Mouse (Mus musculus) liver, embryonic 15.5 days (tissue): ENCODE measurements around the gene Mapk1. TPM values are rescaled to one million over a fixed set of nuclear protein-coding genes. Genes with fewer than 3 reads are reported as not detected.

Experiments used
- ATAC-seq: fragments of 200-750 bp; cut with Nextera tagmentation; 2 replicates; pipeline ENCODE4 v1.8.0; 2017; ENCODE audit warnings: moderate number of reproducible peaks, mild to moderate bottlenecking, moderate library complexity; ENCODE audit not compliant: insufficient read depth
- H3K27ac ChIP-seq: fragments of 300-500 bp; sonication (generic); replicated peaks from 2 replicates; pipeline ENCODE4 v1.5.1; 2015; ENCODE audit warnings: mild to moderate bottlenecking, inconsistent platforms
- H3K27me3 ChIP-seq: fragments of 300-500 bp; sonication (generic); 2 replicates; pipeline ENCODE4 v1.6.1; 2015; ENCODE audit warnings: mild to moderate bottlenecking, inconsistent platforms
- H3K36me3 ChIP-seq: fragments of 300-500 bp; sonication (generic); replicated peaks from 2 replicates; pipeline ENCODE4 v1.6.1; 2015; ENCODE audit warnings: moderate library complexity, mild to moderate bottlenecking, inconsistent platforms
- H3K4me1 ChIP-seq: fragments of 300-500 bp; sonication (generic); replicated peaks from 2 replicates; pipeline ENCODE4 v1.6.1; 2015; ENCODE audit warnings: inconsistent platforms
- H3K4me2 ChIP-seq: fragments of 300-500 bp; sonication (generic); 2 replicates; pipeline ENCODE4 v1.6.1; 2015; ENCODE audit warnings: moderate library complexity, mild to moderate bottlenecking, inconsistent platforms
- H3K4me3 ChIP-seq: fragments of 300-500 bp; sonication (generic); replicated peaks from 2 replicates; pipeline ENCODE4 v1.5.1; 2015; ENCODE audit warnings: mild to moderate bottlenecking, inconsistent platforms
- H3K9ac ChIP-seq: fragments of 300-500 bp; sonication (generic); 2 replicates; pipeline ENCODE4 v1.6.1; 2015; ENCODE audit warnings: moderate library complexity, mild to moderate bottlenecking, inconsistent platforms
- H3K9me3 ChIP-seq: fragments of 300-500 bp; sonication (generic); replicated peaks from 2 replicates; pipeline ENCODE4 v1.6.1; 2016; ENCODE audit warnings: inconsistent platforms
- WGBS: fragments of 180-500 bp; shearing (Covaris S2); methylation state at CpG from one replicate; pipeline ENCODE4 v1.1.7; 2015; ENCODE audit warnings: mixed read lengths; ENCODE audit not compliant: insufficient replicate concordance; 5-methylcytosine and 5-hydroxymethylcytosine counted together
- polyA plus RNA-seq: library from polyadenylated mRNA; unstranded; fragments of >200 nt; fragmentation: Nextera tagmentation; extraction: Ambion mirVana; gene quantifications from 2 replicates; pipeline ENCODE4 v1.2.1, GENCODE M21; 2015

Mapk1 gene
- polyA plus RNA-seq, 1 experiment from 2014 or later: 80.3 TPM

DNA sequence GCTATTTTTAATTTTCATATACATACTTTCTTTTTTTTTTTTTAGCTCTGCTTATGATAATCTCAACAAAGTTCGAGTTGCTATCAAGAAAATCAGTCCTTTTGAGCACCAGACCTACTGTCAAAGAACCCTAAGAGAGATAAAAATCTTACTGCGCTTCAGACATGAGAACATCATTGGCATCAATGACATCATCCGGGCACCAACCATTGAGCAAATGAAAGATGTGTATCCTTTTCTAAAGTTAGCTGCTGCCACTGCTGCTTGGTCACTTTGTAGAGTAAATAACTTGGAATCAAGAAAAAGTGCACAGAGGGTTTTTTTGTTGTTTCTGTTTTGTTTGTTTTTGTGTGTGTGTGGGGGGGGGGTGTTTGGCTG is 32.7 kb downstream of the Mapk1 start:
- Histone ChIP-seq H3K4me1 (peaks cover 3% of the 10 kb centered on the region), H3K4me3 (no peak overlapping the region), H3K27ac (no peak overlapping the region), H3K9me3 (no peaks in the 10 kb centered on the region), H3K9ac (no peak overlapping the region), H3K4me2 (no peak overlapping the region), H3K36me3 (peaks cover 40% of the 10 kb centered on the region), H3K27me3 (no peaks in the 10 kb centered on the region)
- WGBS: 71% methylated on average over 3 of the region's 3 CpGs
- ATAC-seq: no peak

DNA sequence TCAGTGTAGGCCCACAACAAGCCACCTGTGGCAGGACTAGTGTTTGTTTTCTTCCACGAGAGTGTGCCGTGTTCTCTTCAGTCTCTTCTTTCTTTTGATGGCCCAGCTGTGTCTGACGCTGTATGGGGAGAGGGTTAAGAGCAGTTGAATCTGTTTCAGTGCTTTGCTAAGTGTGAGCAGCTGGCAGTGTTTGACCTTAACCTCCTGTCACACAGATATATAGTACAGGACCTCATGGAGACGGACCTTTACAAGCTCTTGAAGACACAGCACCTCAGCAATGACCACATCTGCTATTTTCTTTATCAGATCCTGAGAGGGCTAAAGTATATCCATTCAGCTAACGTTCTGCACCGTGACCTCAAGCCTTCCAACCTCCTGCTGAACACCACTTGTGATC is 34.9 kb downstream of the Mapk1 start:
- Histone ChIP-seq H3K36me3 (peaks cover 52% of the 10 kb centered on the region), H3K27me3 (no peaks in the 10 kb centered on the region), H3K4me2 (no peak overlapping the region), H3K27ac (no peak overlapping the region), H3K4me1 (no peaks in the 10 kb centered on the region), H3K9ac (no peak overlapping the region), H3K9me3 (no peaks in the 10 kb centered on the region), H3K4me3 (no peak overlapping the region)
- WGBS: 80% methylated on average over 6 of the region's 6 CpGs
- ATAC-seq: no peak

DNA sequence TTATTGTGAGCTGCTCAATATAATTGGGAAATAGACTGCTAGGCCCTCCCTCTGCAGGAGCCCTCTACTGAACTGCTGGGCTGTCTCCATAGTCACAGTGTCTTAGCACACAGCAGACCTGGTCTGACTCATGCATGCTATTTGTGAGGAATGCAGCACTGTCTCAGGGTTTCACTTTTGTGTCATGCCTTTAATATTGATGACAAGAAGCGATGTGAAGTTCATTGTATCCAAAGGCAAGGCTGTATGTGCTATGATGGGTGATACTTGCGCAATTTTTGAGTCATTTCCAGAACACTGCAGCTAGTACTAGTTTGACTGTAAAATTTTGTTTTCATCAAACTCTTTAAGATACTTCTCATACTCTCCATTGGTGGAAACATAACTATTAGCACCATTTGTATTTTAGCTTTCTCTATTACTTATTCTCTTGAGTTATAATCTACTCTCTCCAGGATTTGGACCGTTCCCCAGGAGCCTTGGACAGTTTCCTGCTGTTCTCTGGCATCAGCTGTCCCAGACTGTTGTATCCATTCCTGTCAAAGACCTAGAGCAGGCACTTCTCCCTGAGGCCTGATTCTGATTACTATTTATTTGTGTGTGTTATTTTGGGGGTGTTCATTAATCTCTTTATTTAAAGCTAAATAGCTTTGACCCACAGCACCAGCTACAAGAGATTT is 41.4 kb downstream of the Mapk1 start:
- Histone ChIP-seq H3K9ac (no peak overlapping the region), H3K27me3 (no peaks in the 10 kb centered on the region), H3K4me1 (no peaks in the 10 kb centered on the region), H3K4me3 (no peak overlapping the region), H3K27ac (no peak overlapping the region), H3K36me3 (peaks cover 76% of the 10 kb centered on the region), H3K4me2 (no peak overlapping the region), H3K9me3 (no peaks in the 10 kb centered on the region)
- ATAC-seq: no peak
- 95% methylated on average over 3 of the region's 3 CpGs for WGBS

DNA sequence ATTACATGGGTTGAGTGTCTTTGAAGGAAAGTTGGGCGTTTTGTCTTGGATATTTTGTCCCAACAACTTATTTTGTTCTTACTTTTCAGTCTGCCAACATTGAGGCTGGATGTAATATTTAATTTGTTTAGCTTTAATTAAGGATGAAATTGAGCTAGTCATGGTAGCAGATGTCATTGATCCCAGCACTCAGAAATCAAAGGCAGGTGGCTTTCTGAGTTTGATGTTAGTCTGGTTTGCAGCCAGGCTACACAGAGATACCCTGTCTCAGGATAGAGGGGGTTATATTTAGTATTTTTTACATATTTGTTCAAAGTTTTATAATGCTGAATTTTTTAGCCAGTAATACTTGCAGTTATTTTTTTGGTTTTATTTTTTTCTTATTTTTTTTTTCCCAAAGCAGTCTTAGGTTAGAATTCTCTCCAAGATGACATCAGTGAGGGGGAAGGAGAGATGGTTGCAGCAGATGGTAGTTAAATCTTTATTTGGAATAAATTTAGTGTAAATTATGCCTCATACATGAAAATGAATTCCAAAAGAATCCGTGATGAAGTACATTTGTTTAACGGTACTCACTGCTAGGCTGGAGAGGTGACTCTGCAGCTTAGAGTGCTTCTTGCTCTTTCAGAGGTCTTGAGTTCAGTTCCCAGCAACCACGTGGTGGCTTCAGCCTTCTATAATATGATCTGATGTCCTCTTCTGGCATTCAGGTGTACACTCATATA is 47.0 kb downstream of the Mapk1 start:
- 84% methylated on average over 4 of the region's 4 CpGs for WGBS
- Histone ChIP-seq H3K27me3 (no peaks in the 10 kb centered on the region), H3K4me3 (no peak overlapping the region), H3K4me2 (no peak overlapping the region), H3K27ac (no peak overlapping the region), H3K9ac (no peak overlapping the region), H3K9me3 (no peaks in the 10 kb centered on the region), H3K4me1 (no peaks in the 10 kb centered on the region), H3K36me3 (peaks cover 82% of the 10 kb centered on the region)
- no peak for ATAC-seq

DNA sequence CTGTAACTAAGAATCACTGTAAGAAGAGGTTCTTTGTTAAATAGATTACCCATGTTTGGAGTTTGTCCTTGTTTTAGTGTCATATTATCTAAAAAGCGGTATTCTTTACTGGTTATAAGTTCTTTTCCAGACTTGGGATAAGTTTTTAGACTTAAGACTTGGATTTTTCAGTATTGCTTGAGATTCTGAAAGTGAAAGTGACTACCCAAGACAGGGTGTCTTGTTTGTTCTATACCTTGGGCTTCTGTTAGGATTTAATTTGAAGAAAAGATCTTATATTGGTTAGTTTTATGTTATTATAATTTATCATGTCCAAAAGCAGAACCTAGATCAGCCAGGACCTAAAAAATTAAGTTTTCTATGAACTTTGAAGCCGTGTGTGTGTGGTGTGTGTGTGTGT is 50.6 kb downstream of the Mapk1 start:
- Histone ChIP-seq H3K27me3 (no peaks in the 10 kb centered on the region), H3K27ac (no peak overlapping the region), H3K36me3 (peaks cover 85% of the 10 kb centered on the region), H3K9ac (no peak overlapping the region), H3K4me2 (no peak overlapping the region), H3K9me3 (no peaks in the 10 kb centered on the region), H3K4me1 (no peaks in the 10 kb centered on the region), H3K4me3 (no peak overlapping the region)
- no peak for ATAC-seq
- WGBS: 86% methylated on average over 2 of the region's 2 CpGs

DNA sequence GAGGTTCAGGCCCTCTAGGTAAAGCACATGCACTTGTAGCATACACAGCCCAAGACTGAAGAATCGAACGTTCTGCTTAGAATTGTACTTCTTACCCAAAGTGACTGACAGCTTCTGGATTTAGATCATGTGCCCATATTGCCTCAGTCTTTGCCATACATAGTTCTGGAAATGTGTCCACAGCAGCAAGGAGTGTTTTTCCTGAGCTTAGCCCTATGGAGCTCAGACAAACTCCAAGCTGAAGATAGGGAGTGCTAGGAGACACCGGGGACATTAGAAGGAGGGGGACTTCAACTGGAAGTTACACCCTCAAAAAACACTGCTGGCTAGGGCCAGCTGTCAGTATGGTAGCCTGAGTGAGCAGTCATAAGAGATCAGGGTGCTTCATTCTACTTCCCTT is 57.5 kb downstream of the Mapk1 start:
- Histone ChIP-seq H3K27ac (no peak overlapping the region), H3K4me2 (no peak overlapping the region), H3K27me3 (no peaks in the 10 kb centered on the region), H3K36me3 (peaks cover 96% of the 10 kb centered on the region), H3K9me3 (no peaks in the 10 kb centered on the region), H3K4me3 (no peak overlapping the region), H3K4me1 (no peaks in the 10 kb centered on the region), H3K9ac (no peak overlapping the region)
- ATAC-seq: no peak
- WGBS: 89% methylated on average over 3 of the region's 3 CpGs

DNA sequence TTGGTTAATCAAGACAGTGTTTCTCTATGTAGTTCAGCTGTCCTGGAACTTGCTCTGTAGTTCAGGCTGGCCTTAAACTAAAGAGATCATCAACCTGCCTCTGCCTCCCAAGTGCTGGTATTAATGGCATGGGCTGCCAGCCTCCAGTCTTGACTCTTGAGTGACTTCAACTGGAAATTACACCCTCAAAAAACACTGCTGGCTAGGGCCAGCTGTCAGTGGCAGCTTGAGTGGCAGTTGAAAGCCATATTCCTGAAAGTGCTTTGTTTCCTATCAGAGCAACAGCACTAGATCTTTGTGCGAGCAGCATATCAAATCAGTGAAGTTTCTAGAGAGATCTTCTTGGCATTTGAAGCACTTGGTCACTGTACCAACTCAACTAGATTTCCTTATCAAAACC is 58.2 kb downstream of the Mapk1 start:
- no peaks in the 10 kb centered on the region for H3K4me1 ChIP-seq
- WGBS: 58% methylated on average over 1 of the region's 1 CpGs
- H3K36me3 ChIP-seq: peaks cover 96% of the 10 kb centered on the region
- no peaks in the 10 kb centered on the region for H3K27me3 ChIP-seq
- no peak overlapping the region for H3K27ac ChIP-seq
- H3K4me2 ChIP-seq: no peak overlapping the region
- no peak for ATAC-seq
- no peak overlapping the region for H3K9ac ChIP-seq
- H3K4me3 ChIP-seq: no peak overlapping the region
- H3K9me3 ChIP-seq: no peaks in the 10 kb centered on the region

DNA sequence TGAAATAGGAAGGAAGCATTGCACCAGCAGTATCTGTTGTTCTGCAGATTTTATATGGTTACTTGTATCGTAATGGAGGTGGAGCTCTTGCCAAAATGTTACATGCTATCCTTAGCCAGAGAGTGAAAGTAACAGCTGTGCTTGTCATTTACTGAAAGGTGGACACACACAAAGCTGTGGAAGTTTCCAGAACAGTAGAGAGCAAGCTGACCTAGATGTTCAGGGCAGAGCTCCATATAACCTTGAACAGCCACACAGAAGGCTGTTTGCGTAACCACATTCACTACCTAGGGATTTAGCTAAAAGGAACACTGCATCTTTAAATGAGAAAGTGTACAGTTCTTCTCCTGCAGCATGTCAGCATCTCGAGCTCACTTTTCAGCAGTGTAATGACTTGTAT is 61.1 kb downstream of the Mapk1 start:
- ATAC-seq: no peak
- Histone ChIP-seq H3K4me2 (no peak overlapping the region), H3K36me3 (peaks cover 87% of the 10 kb centered on the region), H3K9me3 (no peaks in the 10 kb centered on the region), H3K4me1 (no peaks in the 10 kb centered on the region), H3K27ac (no peak overlapping the region), H3K27me3 (no peaks in the 10 kb centered on the region), H3K4me3 (no peak overlapping the region), H3K9ac (no peak overlapping the region)
- WGBS: 87% methylated on average over 3 of the region's 3 CpGs

DNA sequence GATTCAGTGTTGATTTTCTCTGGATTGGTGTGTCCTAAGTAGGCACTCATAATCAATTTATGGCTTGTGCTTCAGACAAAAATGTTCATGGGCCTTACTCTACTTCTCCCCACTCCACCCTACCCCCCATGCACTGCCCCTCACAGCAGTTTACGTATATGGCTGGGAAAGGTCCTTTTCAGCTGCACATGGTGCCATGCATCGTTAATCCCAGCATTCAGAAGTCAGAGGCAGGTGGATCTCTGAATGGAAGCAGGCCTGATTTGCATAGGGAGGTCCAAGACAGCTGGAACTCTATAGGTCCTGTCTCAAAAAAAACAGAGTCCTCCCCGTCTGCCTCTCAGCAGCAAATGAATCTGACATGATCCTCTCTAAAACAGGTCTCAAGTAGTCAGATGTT is 62.1 kb downstream of the Mapk1 start:
- peaks cover 86% of the 10 kb centered on the region for H3K36me3 ChIP-seq
- ATAC-seq: no peak
- no peak overlapping the region for H3K4me2 ChIP-seq
- no peak overlapping the region for H3K4me3 ChIP-seq
- H3K27me3 ChIP-seq: no peaks in the 10 kb centered on the region
- H3K9me3 ChIP-seq: no peaks in the 10 kb centered on the region
- 83% methylated on average over 3 of the region's 3 CpGs for WGBS
- H3K9ac ChIP-seq: no peak overlapping the region
- no peak overlapping the region for H3K27ac ChIP-seq
- H3K4me1 ChIP-seq: no peaks in the 10 kb centered on the region

DNA sequence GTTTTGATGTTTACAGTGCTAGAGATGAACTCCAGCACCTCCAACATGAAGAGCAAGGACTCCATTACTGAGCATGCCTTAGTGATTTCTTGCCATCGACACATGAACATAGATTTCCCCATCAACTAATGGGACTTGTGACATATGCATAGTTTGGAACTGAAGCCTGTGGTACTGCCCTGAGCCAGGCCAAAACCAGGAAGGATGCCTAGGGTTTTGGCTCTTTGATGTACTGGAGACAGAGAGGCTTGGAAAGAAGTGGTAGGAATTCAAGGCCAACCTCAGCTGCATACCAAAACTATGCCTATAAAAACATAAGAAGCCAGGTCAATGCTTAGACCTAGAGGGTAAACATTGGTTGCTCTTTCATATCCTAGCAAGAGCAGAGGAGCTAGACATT is 66.7 kb downstream of the Mapk1 start:
- Histone ChIP-seq H3K4me3 (no peak overlapping the region), H3K36me3 (peaks cover 40% of the 10 kb centered on the region), H3K27me3 (no peaks in the 10 kb centered on the region), H3K4me1 (no peaks in the 10 kb centered on the region), H3K27ac (no peak overlapping the region), H3K9ac (no peak overlapping the region), H3K4me2 (no peak overlapping the region), H3K9me3 (no peaks in the 10 kb centered on the region)
- no peak for ATAC-seq
- 83% methylated on average over 1 of the region's 1 CpGs for WGBS

DNA sequence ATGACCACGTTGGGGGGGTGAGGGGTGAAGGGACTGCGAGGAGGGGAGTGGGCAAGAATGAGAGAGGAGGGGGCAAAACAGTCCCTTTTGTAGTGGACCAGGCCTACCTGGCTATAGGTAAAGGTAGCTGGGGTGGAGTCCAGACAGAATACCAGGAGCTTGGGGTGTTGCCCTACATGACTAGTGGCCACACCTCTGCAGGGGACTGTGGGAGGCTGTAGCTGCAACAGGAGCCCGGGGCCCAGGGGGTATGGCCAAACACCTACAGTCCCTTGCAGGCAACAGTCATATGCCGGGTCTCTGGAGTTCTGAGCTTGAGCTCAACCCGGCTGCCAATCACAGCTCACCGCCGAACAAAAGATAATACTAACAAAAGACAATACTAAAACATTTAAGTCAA is 68.9 kb downstream of the Mapk1 start:
- Histone ChIP-seq H3K36me3 (peaks cover 22% of the 10 kb centered on the region), H3K27ac (no peak overlapping the region), H3K4me3 (no peak overlapping the region), H3K9ac (no peak overlapping the region), H3K27me3 (no peaks in the 10 kb centered on the region), H3K9me3 (no peaks in the 10 kb centered on the region), H3K4me2 (no peak overlapping the region), H3K4me1 (no peaks in the 10 kb centered on the region)
- ATAC-seq: no peak
- 67% methylated on average over 7 of the region's 7 CpGs for WGBS

DNA sequence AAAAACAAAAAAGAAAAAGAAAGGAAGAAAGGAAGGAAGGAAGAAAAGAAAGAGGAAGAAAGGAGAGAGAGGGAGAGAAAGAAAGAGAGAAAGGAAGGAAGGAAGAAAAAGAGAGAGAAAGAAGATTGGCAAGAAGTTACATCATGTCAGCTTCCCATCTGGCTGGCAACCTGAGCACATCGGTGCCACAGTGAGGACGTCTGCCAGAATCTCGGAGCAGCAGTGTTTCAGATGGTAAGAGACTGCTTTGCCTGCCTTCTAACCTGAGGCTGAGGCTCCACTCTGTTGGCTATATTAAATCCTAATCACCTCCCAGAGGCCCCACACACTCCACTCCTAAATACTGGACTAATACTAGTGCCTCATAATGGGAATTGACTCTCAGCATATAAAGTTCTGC is 70.7 kb downstream of the Mapk1 start:
- 81% methylated on average over 3 of the region's 3 CpGs for WGBS
- ATAC-seq: no peak
- no peak overlapping the region for H3K4me3 ChIP-seq
- no peaks in the 10 kb centered on the region for H3K9me3 ChIP-seq
- no peaks in the 10 kb centered on the region for H3K27me3 ChIP-seq
- no peak overlapping the region for H3K27ac ChIP-seq
- H3K36me3 ChIP-seq: peaks cover 8% of the 10 kb centered on the region; the same call in 1 of the 2 replicates
- H3K9ac ChIP-seq: no peak overlapping the region
- no peaks in the 10 kb centered on the region for H3K4me1 ChIP-seq
- H3K4me2 ChIP-seq: no peak overlapping the region
